In genomic region chr7:25071979-25072715, GRCm38 (mm10) we compare ENCODE assay signal across 8 mouse cellular contexts. TPM values are rescaled to one million over a fixed set of nuclear protein-coding genes. Genes with fewer than 3 reads are reported as not detected.
DNase-seq lines count a peak whose midpoint lies in the region; ATAC-seq and TF ChIP-seq lines count a peak whose summit lies in the region.

Gene Grik5, minus strand, starts transcription at chr7:25072346.
Gene Zfp574, plus strand, starts transcription at chr7:25072567.

- H3K9ac ChIP-seq in forebrain, embryonic 14.5 days (ENCODE audit: low read length): peak within 1 kb of the TSS; percentile 93
- H3K9ac ChIP-seq in midbrain, embryonic 12.5 days (replicated peaks): peak within 1 kb of the TSS; percentile 95

- H3K27ac ChIP-seq in left cerebral cortex, adult 2 months: peak within 1 kb of the TSS; percentile 98
- peak within 1 kb of the TSS; percentile 94 for H3K27ac ChIP-seq in forebrain, embryonic 14.5 days (ENCODE audit: low read depth, low read length)
- peak within 1 kb of the TSS; percentile 93 for H3K27ac ChIP-seq in midbrain, embryonic 12.5 days (replicated peaks)

- peak within 1 kb of the TSS; percentile 92 for H3K4me2 ChIP-seq in forebrain, embryonic 14.5 days (ENCODE audit: low read length)
- H3K4me2 ChIP-seq in midbrain, embryonic 12.5 days (replicated peaks): peak within 1 kb of the TSS; percentile 79

- 0% methylated on average over 24 of the region's 28 CpGs for WGBS in forebrain, embryonic 14.5 days
- 3% methylated on average over 23 of the region's 28 CpGs for WGBS in midbrain, embryonic 12.5 days

- H3K4me3 ChIP-seq in left cerebral cortex, adult 2 months: peak within 1 kb of the TSS; percentile 76
- peak within 1 kb of the TSS; percentile 74 for H3K4me3 ChIP-seq in forebrain, embryonic 14.5 days (ENCODE audit: low read depth, low read length)
- H3K4me3 ChIP-seq in midbrain, embryonic 12.5 days: peak within 1 kb of the TSS; percentile 79

- no peak for DNase-seq in left cerebral cortex, adult 2 months (ENCODE audit: extremely low spot score in 1 of 2, low spot score in 2 of 2)
- no peak for DNase-seq in left cerebral cortex, adult 9 months (ENCODE audit: low spot score in 2 of 2)
- DNase-seq in adrenal gland, postnatal 4 days (ENCODE audit: low spot score in 2 of 2): no peak
- DNase-seq in forebrain, embryonic 14.5 days (ENCODE audit: low spot score): no peak
- DNase-seq in layer of hippocampus, postnatal 14 days (ENCODE audit: low spot score in 2 of 2): no peak
- no peak for DNase-seq in ovary, adult 18-20 months (ENCODE audit: low spot score)

- peaks cover 14% of the 10 kb centered on the region for H3K36me3 ChIP-seq in forebrain, embryonic 14.5 days (ENCODE audit: control insufficient read depth, insufficient read depth, low read length)
- H3K36me3 ChIP-seq in midbrain, embryonic 12.5 days: peaks cover 13% of the 10 kb centered on the region

- H3K4me1 ChIP-seq in forebrain, embryonic 14.5 days (ENCODE audit: control insufficient read depth, insufficient read depth, low read length): peaks cover 42% of the 10 kb centered on the region
- peaks cover 71% of the 10 kb centered on the region for H3K4me1 ChIP-seq in midbrain, embryonic 12.5 days

- no peaks in the 10 kb centered on the region for H3K27me3 ChIP-seq in forebrain, embryonic 14.5 days (replicated peaks; ENCODE audit: control insufficient read depth, insufficient read depth, low read length)
- no peaks in the 10 kb centered on the region for H3K27me3 ChIP-seq in midbrain, embryonic 12.5 days

- TF ChIP-seq CTCF in left cerebral cortex, adult 2 months (IDR thresholded peaks at IDR 0.05): no peak

- no peaks in the 10 kb centered on the region for H3K9me3 ChIP-seq in forebrain, embryonic 14.5 days (replicated peaks; ENCODE audit: control insufficient read depth, low read length)
- H3K9me3 ChIP-seq in midbrain, embryonic 12.5 days: no peaks in the 10 kb centered on the region

- intact Hi-C loops in left cerebral cortex, adult 2 months (cut with DNase I): loop anchor here (2.0 to 10.0 kb wide), 2 partner anchors 63 to 187 kb away; partner anchors contain the start of gene Rps19

- no peak for ATAC-seq in forebrain, embryonic 14.5 days
- ATAC-seq in midbrain, embryonic 12.5 days (ENCODE audit: low FRiP score, low read depth): no peak
- no peak for ATAC-seq in activated CD4-positive, CD25-positive, alpha-beta regulatory T cell, adult 4 months

RNA-seq across cellular contexts. Expression of gene Grik5, which starts in this region (rescaled TPM):
- 100 to 1,000 TPM; 207 to 218 TPM for total RNA-seq in left cerebral cortex, adult 2 months (2021)
- 10 to 100 TPM; 38.1 to 45.1 TPM for total RNA-seq in adrenal gland, postnatal 4 days (2021)
- polyA plus RNA-seq in forebrain, embryonic 14.5 days (2014; fragmentation: Nextera tagmentation; extraction: Ambion mirVana): 11.2 and 14.2 TPM in 2 replicates
- total RNA-seq in layer of hippocampus, postnatal 14 days (2021): 100 to 1,000 TPM; 258 to 270 TPM
- polyA plus RNA-seq in midbrain, embryonic 12.5 days (2016; fragmentation: Nextera tagmentation; extraction: Ambion mirVana): 14.9 and 18.1 TPM in 2 replicates
- polyA plus RNA-seq in activated CD4-positive, CD25-positive, alpha-beta regulatory T cell, adult 4 months (2017; shearing (Covaris generic)): 1 to 10 TPM; 2.2 to 2.4 TPM

RNA-seq across cellular contexts. Expression of gene Zfp574, which starts in this region (rescaled TPM):
- total RNA-seq in left cerebral cortex, adult 2 months (2021): 10 to 100 TPM; 37.1 to 37.7 TPM
- total RNA-seq in adrenal gland, postnatal 4 days (2021): 10 to 100 TPM; 22.3 to 24.4 TPM
- 18.9 and 28.4 TPM in 2 replicates for polyA plus RNA-seq in forebrain, embryonic 14.5 days (2014; fragmentation: Nextera tagmentation; extraction: Ambion mirVana)
- 10 to 100 TPM; 25.0 to 26.1 TPM for total RNA-seq in layer of hippocampus, postnatal 14 days (2021)
- polyA plus RNA-seq in midbrain, embryonic 12.5 days (2016; fragmentation: Nextera tagmentation; extraction: Ambion mirVana): 42.2 and 42.8 TPM in 2 replicates
- 10 to 100 TPM in 1 of 2 experiments, 1 to 10 TPM in 1; 8.9 to 14.2 TPM for polyA plus RNA-seq in activated CD4-positive, CD25-positive, alpha-beta regulatory T cell, adult 4 months (2017; shearing (Covaris generic))

Comparison
In these comparisons a context has a peak if more than half of its experiments do, and no peak if none do; other contexts are left out.
1. RNA of gene Grik5 (total RNA-seq): 258 to 270 TPM in layer of hippocampus, postnatal 14 days and 207 to 218 TPM in left cerebral cortex, adult 2 months; 38.1 to 45.1 TPM in adrenal gland, postnatal 4 days; every median in the first group is over 4 times any median in the second.
2. Peak in every context shown above with its lines, with median percentiles within 50 percentile points of each other: H3K27ac ChIP-seq and H3K4me3 ChIP-seq.